Mouse (Mus musculus) heart, postnatal 0 days (tissue): ENCODE results near the gene Prrt1.

Experiments
- CTCF ChIP-seq: IDR thresholded peaks from 2 replicates; pipeline ENCODE4 v1.5.1; 2016; ENCODE audit warnings: antibody characterized with exemption, control low read depth, low read depth
- EP300 ChIP-seq: IDR thresholded peaks from 2 replicates; pipeline ENCODE4 v1.6.1; 2016; ENCODE audit warnings: antibody characterized with exemption, low read depth

DNA sequence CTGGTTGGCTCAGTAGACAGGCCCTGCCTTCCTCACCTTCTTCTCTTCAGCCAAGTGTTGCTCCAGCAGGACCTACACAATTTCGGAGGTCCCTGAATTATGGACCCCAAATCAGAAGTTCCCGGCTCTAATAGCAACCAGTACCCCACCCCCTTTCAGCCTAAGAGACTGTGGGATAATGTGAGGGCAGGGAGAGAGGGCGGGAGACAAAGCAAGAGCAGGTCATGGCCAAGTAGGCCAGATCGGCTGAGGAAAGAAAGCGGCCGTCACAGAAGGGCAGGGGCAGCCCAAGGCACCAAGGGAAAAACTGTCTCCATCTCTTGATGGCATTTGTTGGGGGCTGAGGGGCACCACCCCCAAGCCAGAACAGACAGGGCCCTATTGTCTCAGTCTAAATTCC lies 13.5 kb upstream of the Prrt1 start, which contains the start of gene Egfl8:
- TF ChIP-seq CTCF (no peak), EP300 (no peak)
